Mouse (Mus musculus) CD4-positive, CD25-positive, alpha-beta regulatory T cell, adult 4 months (primary cell): ENCODE measurements around the gene Tmem270. TPM values are rescaled to one million over a fixed set of nuclear protein-coding genes. Genes with fewer than 3 reads are reported as not detected.
"Not testable (repeated sequence)": the region's sequence is repeated elsewhere in the genome, so short reads cannot be mapped to it uniquely, and the experiment has no call there.

Experiments used
- ATAC-seq: one replicate; pipeline ENCODE4 v1.8.0; 2017
- polyA plus RNA-seq, 2 experiments: library from polyadenylated mRNA; unstranded; fragments of 100-300 nt; shearing (Covaris generic); gene quantifications; one replicate each; pipeline ENCODE4 v1.2.1; 2017

Gene Tmem270
- not detected for polyA plus RNA-seq

DNA sequence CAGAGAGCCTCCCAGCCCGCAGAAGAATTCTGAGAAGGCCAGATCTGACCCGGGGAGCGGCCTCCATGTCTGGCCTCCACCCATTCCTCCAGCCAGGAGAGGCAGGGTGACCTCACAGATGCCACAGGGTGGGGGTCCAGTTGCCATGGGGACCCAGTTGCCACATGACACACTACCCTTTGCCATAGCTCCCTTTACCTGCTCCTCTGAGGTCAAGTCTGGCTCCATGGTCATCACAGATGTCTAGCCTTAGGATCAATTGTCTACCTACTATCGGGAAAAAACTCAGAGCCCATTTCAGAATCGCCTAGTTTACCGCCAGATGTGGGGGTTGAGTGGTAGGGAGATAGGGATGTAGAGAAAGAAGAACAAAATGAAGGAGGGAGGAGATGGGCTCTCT lies at the start of gene Tmem270:
Gene Tmem270, minus strand, starts transcription at position 101 of the 400 bp plus-strand sequence.
- no peak for ATAC-seq

DNA sequence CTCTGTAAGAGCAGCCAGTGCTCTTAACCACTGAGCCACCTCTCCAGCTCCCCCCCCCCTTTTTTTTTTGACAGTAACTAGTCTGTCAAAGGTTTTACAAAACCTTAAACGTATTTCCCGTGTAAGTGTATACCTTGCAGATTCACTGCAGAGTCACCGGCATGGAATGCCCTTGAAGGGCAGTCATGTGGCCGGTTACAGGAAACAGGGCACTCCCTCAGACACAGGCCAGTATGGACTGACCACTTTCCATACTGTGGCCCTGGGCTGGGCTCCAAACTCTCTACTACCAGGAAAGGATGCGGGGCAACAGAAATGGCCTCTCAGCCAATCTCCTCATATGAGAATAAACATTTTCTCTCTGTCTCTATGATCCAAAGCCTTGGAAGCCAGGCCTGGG lies 49.0 kb upstream of the Tmem270 start:
- no peak for ATAC-seq

DNA sequence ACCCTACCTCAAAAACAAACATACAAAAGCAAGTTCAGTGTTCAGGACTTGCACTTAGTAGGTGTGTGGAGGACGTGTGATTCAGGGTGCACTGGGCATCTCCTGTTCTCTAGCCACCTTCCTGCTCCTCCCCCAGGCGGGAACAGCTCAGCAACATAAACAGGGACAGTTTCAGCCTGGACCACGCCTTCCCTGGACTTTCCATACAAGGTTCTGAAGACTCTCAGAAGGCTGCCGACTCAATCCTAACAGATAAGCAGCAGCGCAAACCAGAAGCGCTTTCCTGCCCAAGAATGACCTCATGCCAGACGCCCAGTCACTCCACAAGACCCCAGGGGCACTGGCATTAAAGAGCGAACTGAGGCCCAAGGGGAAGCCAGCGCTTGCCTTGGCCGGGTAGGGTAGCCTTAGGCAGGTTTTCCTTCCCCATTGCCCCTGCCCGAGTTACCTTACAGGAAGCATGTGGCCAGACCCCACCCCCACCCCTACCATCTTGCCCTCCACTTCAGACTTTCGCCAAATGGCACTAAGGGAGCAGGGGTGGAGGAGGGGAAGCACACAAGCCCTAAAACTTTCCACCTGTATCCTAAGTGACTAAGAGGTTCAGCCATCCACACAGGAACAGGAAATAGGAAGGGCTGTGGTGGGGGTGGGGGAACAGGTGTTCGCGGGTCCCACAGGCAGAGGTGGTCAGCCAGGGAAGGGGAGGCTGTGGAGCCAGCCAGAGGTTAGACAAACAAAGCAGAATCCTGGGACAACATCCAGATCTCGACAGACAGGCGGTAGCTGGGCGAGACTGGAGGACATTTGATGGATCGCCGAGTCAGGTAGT lies 44.7 kb upstream of the Tmem270 start:
- ATAC-seq = no peak

DNA sequence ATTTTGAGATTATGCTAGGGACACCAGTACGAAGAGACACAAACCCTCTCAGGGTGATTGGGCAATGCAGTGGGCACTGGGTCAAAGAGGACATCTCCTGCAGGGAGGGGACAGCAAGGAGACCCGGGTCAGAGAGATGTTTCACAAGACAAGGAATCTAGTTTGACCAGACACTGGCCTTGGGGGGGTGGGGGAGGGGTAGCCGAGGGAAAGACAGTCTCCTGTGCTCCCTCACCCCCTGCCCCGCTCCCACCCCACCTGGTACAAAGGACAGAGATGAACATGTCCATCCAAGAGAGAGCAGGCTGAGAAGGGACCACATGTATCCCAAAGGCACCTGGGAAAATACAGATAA lies 41.5 kb upstream of the Tmem270 start:
- ATAC-seq = no peak

DNA sequence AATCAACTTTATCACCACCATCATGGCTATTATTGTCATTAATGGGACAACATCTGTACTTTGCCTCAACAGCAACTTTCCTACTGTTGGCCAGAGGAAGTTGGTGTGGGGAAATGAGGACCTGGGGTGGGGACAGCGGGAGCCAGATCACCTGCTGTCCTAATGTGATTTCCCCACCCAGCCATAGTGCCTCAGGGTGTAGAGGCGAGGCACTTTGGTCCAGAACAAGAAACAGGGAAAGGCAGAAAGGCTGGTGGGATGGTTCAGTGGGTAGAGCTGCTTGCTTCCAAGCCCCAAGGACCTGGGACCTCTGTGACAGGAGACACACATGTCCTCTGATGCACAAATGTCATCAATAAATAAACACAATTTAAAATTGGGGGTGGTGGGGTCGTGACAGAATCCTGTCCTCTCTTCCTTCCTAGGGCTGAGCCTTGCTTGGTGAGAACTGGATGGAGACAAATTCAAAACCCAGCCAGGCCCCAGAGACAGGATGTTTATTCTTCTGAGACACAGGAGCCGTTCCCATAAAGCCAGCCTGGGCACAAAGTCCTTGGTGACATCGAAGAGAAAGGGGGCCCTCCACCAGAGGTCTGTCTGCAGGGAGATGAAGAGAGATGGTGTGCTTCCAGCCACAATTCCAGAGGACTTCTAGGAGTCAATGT lies 41.0 kb upstream of the Tmem270 start:
- ATAC-seq = no peak

DNA sequence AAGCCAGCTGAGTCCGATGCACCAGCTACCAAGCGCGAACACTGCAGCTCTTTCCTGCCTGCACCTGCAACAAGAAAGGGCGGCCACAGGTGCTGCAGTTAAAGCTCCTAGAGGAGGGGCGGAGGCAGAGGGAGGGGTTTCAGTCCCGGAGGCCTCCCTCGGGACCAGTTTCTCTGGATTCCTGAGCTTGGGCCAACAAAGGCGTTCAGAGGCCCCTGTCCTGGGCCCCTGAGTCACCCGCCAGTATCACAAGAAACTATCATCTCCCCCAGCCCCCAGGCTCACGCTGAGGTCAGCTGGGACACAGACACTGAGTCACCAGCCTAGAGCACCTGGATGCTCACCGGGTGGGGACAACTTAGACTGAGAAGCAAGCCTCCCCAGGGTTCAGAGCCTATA lies 40.3 kb upstream of the Tmem270 start, which contains the start of gene Cldn4:
Gene Cldn4, minus strand, starts transcription at position 78 of the 399 bp plus-strand sequence.
- ATAC-seq = no peak

DNA sequence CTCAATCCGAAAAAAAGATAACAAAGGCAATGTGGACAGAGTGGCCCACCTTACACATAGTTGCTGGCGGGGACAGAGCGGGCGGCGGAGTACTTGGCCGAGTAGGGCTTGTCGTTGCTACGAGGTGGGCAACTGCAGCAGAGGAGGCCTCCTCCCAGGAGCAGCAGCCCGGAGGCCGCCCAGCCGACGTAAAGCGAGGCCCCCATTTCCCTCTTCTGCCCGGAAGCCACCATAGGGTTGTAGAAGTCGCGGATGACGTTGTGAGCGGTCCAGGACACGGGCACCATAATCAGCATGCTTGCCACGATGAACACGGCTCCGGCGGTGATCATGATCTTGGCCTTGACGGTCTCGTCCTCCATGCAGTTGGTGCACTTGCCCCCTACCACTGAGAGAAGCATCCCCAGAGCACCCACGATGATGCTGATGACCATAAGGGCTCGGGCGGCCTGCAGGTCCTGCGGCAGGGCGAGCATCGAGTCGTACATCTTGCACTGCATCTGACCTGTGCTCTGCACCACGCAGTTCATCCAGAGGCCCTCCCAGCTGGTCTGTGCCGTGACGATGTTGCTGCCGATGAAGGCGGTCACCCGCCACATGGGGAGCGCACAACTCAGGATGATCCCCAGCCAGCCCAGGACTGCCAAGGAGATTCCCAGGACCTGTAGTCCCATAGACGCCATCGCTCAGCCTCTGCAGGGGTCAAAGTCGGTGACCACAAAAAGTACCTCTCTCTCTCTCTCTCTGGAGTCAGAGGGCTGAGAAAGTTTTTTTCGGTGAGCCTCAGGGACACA lies 39.7 kb upstream of the Tmem270 start:
- no peak for ATAC-seq

DNA sequence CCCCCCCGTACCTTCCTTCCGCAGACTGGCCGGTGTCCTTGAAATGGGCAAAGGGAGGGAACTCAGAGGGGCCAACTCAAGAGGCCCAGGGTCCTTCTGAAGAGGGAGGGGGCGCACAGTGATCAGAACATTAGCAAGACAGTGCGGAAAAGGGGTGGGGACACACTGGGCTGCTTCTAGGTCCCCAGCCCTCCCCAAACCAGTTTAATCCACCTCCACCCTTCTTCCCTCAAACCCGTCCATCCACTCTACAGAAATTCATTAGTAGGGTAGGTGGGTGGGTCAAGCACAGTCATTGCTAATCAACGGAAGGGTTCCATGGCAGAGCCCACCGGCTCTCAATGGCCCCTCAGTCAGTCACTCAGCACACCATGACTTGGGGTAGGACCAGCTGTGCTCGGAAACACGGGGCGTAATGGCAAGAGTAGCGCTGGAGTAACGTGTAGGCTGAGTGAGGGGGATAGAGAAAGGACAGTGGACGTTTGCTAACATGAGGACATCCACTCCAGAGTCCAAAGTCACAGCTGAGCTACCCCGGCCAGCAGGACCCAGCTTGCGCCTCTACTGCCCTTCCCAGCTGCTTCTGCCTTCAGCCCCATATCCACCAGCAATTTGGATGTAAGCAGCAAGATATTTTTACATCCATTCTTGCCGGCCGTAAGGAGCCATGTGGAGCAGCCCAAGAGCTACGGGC lies 38.9 kb upstream of the Tmem270 start:
- no peak for ATAC-seq

DNA sequence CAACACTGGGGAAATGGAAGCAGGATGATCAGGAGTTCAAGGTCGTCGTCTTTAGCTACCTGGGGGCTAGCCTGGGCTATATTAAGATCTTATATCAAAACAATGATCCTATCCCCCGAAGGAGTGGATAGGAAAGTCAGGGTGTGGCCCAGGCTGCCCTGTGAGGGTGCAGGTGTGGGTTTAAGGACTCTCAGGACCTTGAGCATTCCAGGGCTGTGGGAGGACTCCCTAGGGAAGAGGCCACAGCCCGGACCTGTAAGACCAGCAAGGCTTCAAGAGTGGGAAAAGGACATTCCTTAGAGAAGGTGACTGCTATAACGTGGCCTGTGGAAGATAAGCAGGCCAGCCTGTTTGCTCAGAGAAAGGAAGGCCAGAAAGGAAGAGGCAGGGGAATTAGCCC lies 37.6 kb upstream of the Tmem270 start:
- ATAC-seq = no peak

DNA sequence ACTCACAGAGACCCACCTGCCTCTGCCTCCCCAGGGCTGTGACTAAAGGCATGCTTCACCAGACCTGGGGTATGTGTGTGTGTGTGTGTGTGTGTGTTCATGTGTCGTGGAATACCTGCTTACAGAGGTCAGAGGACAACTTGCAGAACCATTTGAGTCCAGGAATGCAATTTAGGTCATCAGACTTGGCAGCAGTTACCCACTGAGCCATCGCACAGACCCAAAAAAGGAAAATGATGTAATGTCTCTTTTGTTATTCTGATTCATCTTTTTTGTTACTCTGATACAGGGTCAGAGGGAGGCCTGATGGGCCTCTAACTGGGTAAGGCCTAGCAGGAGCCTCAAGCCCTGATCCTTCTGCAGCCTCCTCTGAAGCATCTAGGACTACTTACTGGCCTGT lies 36.2 kb upstream of the Tmem270 start:
- ATAC-seq = no peak

DNA sequence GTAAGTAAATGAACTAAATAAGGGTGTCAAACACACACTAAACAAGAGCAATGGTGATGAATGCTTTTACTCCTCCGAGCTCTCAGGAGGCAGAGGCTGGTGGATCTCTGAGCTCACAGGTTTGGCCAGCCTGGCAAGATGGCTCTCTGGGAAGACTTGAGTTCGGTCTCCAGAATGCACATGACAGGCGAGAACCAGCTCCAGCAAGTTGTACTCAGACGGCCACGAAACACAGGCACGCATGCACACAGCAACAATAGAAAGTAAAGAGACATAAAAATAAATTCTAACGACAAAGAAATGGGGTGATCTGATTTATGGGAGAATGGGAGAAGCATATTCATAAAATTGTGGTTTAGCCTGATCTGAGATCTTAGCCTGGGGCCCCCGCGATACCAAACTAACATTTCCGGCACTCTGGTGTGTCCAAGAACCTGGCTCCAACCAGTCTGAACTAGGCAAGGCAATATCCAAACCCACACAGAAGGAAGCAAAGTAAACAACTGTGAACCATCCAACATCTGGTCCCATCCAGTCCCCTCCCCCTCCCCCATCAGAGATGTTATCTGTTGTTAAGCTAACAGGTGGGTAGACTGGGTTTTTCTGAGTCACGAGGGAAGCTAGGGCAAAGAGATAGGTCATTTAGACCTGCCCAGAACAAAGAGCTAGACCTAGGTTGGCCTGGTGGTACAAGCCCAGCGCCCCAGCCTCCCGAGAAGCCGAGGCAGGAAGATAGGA lies 35.1 kb upstream of the Tmem270 start:
- peak; percentile 36 for ATAC-seq

DNA sequence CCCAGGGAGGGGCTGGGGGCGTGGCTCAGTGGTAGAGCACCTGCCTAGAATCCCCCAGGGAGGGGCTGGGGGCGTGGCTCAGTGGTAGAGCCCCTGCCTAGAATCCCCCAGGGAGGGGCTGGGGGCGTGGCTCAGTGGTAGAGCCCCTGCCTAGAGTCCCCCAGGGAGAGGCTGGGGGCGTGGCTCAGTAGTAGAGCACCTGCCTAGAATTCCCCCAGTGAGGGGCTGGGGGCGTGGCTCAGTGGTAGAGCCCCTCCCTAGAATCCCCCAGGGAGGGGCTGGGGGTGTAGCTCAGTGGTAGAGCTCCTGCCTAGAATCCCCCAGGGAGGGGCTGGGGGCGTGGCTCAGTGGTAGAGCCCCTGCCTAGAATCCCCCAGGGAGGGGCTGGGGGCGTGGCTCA lies 33.0 kb upstream of the Tmem270 start:
- not testable (repeated sequence) for ATAC-seq

DNA sequence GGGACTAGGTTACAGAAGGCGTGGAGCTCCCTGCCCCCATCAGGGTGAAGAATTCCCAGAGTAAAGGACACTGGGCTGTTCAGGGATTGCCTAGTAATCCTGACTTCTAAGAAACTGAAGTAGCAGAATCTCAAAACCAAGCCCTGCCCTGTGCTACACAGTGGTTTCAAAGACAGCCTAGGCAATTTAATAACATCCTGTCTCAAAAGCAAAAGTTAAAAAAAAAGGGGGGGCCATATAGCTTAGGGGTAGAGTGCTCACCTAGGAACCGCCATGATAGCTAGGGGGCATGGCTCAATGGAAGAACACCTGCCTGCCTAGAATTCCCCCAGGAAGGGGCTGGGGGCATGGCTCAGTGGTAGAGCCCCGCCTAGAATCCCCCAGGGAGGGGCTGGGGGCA lies 32.5 kb upstream of the Tmem270 start:
- ATAC-seq = peak; percentile 97

DNA sequence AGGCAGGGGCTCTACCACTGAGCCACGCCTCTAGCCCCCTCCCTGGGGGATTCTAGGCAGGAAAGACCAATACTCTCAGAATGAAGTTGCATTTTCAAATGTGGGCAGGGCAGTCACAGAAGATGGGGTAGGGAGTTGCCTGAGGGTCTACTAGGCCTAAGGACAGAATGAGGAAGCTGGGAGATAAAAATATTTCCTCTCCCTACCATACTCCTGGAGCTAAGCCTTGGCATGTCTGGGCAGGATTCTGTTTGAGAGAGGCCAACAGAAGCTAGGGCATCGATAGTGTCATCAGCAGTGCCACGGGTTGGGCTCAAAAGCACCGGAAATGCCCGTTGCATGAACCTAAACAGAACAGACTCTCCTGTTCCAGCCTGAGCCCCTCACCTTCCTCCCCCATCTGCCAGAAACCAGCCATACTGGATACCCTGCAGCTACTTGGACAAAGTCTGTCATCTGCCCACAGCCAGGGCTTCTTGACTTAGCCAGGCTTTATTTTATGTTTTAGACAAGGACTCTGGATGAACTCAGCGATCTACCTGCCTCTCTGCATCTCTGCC lies 30.2 kb upstream of the Tmem270 start:
- no peak for ATAC-seq

DNA sequence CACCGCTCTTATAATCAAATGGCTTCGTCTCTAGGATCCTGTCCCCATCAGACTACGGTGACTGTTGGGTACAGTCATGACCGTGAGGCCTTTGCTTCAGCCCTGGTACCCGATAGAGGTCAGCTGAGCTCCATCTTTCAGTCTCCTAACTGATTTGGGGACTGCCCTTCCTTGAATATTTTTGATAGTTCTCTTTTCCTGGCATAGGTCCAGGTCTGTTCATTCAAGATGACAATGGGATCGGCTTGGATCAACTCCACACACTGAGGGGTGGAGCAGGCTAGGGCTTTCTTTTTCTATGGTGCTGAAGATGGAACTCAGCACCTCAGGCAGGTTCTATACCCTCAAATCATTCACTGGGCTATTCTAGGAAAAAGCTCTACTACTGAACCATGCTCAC lies 29.5 kb upstream of the Tmem270 start:
- no peak for ATAC-seq

DNA sequence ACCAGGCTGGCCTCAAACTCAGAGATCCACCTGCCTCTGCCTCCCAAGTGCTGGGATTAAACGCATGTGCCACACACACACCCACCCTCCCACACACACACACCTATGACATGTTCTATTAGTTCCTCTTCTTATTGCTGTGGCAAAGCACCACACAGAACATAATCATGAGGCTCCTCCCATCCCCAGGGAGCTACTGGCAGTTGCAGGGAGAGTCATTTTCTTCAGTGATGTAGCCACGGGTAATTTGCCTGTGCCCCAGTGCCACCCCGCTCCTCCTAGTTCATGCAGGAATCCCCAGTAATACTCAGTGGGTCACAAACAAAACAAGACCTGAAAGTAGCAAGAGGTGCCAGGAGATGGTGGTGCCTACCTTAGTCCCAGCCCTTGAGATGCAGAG lies 28.1 kb upstream of the Tmem270 start:
- ATAC-seq = no peak

DNA sequence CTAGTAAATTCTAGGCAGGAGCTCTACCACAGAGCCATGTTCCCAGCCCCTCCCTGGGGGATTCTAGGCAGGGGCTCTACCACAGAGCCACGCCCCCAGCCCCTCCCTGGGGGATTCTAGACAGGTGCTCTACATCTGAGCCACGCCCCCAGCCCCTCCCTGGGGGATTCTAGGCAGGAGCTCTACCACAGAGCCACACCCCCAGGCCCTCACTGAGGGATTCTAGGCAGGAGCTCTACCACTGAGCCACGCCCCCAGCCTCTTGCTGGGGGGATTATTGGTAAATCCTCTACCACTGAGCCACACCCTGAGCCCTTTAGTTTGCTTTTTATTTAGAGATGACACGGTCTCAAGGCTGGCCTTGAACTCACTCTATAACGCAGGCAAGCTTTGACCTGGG lies 27.2 kb upstream of the Tmem270 start:
- not testable (repeated sequence) for ATAC-seq

DNA sequence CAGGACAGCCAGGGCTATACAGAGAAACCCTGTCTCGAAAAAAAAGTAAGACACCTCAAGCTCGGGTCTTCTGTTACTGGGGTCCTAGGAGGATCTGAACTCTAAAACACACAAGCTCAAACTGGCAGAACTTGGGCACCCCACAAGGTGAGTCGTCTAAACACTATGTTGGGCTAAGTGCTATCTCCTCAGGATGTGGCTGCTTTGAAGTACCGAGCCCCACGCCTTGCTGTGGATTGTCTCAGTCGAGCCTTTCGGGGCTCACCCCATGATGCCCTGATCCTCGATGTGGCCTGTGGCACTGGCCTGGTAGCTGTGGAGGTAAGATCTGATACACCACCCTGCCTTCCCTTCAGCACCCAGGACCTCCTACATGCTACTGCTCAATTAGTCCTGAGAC lies 26.7 kb upstream of the Tmem270 start:
- peak; percentile 76 for ATAC-seq

DNA sequence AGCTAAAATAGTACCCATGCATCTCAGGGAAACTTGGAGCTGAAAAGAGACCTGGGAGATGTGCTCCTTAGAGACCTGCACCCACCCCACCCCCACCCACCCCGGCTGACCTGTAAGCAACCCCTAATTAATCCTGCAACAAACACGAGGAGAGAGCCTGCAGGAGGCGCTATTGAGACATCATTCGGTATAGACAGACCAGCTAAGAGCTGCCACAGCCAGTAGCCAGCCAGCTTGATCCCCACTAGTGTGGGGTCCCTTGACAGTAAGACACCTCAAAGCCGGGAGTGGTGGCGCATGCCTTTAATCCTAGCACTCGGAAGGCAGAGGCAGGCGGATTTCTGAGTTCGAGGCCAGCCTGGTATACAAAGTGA lies 26.4 kb upstream of the Tmem270 start:
- ATAC-seq = peak; percentile 23

DNA sequence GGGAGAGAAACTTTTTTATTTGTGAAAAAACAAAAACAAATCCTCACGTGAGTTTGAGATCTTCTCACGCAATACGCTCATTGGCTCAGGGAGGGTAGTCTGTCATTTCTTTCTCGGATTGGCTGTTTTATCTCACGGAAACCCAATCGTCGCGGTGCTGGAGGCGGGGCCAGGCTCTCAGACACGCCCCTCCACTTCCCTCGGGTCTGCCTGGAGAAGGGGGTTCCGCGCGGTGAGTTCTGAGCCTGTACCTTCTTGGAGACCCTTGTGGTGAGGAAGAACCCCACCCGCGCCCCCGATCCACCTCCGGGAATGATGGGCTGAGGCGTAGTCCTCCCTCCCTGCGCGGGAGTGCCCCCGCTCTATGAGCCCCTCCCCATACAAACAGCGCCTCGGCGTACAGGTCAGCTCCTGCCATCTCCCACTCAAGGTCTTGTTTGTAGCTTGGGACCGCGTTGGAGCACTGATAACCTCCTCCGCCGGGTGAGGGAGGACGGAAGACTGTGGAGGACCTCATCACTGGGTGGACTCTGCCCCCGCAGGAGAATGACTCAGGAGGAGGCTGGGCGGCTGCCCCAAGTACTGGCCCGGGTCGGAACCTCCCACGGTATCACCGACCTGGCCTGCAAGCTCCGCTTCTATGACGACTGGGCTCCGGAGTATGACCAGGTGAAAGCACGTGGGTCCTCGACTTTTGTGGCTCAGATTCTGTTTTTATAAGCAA lies 25.8 kb upstream of the Tmem270 start, which contains the start of gene Mettl27:
Gene Mettl27, plus strand, starts transcription at position 190 of the 724 bp plus-strand sequence.
- ATAC-seq = peak; percentile 92

DNA sequence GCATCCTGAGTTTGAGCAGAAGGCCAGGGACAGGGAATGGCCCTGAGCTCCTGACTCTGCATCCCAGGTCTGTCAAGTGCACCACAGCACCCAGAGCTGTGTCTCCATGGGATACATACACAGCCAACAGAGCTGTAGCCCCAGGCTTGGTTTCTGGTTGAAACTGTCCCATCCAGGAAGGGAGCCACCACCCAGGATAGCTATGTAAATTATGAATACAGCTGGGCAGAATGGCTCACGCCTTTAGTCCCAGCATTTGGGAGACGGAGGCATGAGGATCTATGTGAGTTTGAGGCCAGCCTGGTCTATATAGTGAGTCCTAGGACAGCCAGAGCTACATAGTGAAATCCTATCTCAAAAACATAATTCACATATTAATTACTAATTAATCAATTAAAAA lies 23.5 kb upstream of the Tmem270 start:
- no peak for ATAC-seq
